In the genomic region with DNA sequence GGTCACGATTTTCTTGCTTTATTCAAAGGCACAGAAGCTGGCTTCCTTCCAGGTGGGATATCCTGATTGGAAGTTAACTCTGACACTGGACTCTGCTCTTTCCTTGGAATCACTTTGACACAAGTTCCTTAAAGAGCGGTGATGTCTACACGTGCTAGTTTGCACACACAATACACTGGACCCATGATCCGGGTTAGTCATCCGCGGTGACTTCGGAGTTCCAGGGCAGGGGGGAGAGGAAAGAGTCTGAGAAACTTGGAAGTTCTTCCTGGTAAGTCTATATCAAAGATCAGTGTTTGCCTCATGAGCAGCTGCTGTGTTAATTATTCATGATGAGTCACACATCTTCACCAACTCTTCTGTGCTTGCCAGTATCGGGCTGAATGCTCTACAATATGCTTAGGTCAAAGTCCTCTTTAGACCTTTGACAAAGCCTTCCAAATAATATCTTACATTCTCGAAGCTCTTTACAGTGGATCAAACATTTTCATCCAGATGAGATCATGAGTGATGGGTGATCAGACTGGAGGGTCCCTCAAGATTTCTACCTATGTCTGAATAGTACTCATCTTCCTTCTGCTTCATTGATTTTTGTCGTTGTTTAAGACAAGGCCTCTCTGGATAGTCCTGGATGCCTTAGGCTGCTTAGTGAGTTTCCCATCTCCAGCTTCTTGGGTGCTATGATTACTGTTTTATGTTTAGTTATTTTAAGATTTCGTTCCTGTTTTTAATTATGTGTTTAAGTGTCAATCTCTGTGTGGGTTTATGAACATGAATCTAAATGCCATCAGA, we compare ENCODE assay signal across 12 mouse cellular contexts.
A peak's percentile ranks its signal among the peaks of the same experiment; 100 is the strongest.
DNase-seq lines count a peak whose midpoint lies in the region; ATAC-seq and TF ChIP-seq lines count a peak whose summit lies in the region.
"Had no signal": no experiment of that assay in that cellular context is flagged by ENCODE, and none has a peak within 500 bp of the region (broad histone marks: within the 10 kb centered on the region; RNA-seq: fewer than 3 reads in every experiment).

No protein-coding gene starts in this region.

- no peak for TF ChIP-seq CTCF in Patski (IDR thresholded peaks at IDR 0.05)

- no peaks in the 10 kb centered on the region for H3K27me3 ChIP-seq in Patski
- H3K27me3 ChIP-seq: CH12.LX had no signal

- ATAC-seq in Patski, result peak; percentile 99

- in situ Hi-C loops in Patski (cut with MboI; ENCODE audit: low pct_unique_long_range_greater_than_20kb), result loop anchor here (5.0 to 10.0 kb wide), 3 partner anchors 513 to 980 kb away; no protein-coding TSS in a partner anchor

- intact Hi-C loops in heart, postnatal 25 days (cut with DNase I), result no loop called here

- DNase-seq in heart, adult 8-10 months (ENCODE audit: low spot score), result peak; percentile 54
- no peak for DNase-seq in heart, postnatal 25 days (ENCODE audit: low spot score)
- DNase-seq in Patski (ENCODE audit: low read depth, low spot score), result peak; percentile 33
- DNase-seq in kidney, adult 18-20 months, result peak; percentile 21
- DNase-seq in kidney, postnatal 4 days, result peak; percentile 9 to 40
- DNase-seq in ovary, postnatal 10 days (ENCODE audit: low spot score), result no peak
- no peak for DNase-seq in spleen, postnatal 14 days (ENCODE audit: low spot score in 2 of 2)
- DNase-seq in urinary bladder, adult 2 months (ENCODE audit: low spot score), result no peak
- DNase-seq: cerebellum, adult 11-12 months; right cerebral cortex, postnatal 25 days; thymus, postnatal 25 days had no signal

- CTCF ChIA-PET in Patski (lab: Charles Lee), result no interaction called here

- POLR2A ChIA-PET in Patski (lab: Charles Lee), result interaction anchor here (0.8 kb wide), 1 partner anchor 12 kb away, joined by 3 read pairs; no protein-coding TSS in a partner anchor

Comparison
In these comparisons a context has a peak if more than half of its experiments do, and no peak if none do; other contexts are left out.
1. DNase-seq: peak in heart, adult 8-10 months (single experiment), Patski (single experiment), kidney, adult 18-20 months (single experiment) and kidney, postnatal 4 days (2 of 2); none in heart, postnatal 25 days (single experiment), ovary, postnatal 10 days (single experiment), spleen, postnatal 14 days (0 of 2) and urinary bladder, adult 2 months (single experiment).